Mouse (Mus musculus): Measurements from ENCODE around the gene Zfp740. TPM values are rescaled to one million over a fixed set of nuclear protein-coding genes. Genes with fewer than 3 reads are reported as not detected.
"Not testable (repeated sequence)": the region's sequence is repeated elsewhere in the genome, so short reads cannot be mapped to it uniquely, and the experiment has no call there.

The Zfp740 gene
- 16.3 and 17.1 TPM in 2 replicates for polyA plus RNA-seq (2015; fragmentation: Nextera tagmentation; extraction: Ambion mirVana)

DNA sequence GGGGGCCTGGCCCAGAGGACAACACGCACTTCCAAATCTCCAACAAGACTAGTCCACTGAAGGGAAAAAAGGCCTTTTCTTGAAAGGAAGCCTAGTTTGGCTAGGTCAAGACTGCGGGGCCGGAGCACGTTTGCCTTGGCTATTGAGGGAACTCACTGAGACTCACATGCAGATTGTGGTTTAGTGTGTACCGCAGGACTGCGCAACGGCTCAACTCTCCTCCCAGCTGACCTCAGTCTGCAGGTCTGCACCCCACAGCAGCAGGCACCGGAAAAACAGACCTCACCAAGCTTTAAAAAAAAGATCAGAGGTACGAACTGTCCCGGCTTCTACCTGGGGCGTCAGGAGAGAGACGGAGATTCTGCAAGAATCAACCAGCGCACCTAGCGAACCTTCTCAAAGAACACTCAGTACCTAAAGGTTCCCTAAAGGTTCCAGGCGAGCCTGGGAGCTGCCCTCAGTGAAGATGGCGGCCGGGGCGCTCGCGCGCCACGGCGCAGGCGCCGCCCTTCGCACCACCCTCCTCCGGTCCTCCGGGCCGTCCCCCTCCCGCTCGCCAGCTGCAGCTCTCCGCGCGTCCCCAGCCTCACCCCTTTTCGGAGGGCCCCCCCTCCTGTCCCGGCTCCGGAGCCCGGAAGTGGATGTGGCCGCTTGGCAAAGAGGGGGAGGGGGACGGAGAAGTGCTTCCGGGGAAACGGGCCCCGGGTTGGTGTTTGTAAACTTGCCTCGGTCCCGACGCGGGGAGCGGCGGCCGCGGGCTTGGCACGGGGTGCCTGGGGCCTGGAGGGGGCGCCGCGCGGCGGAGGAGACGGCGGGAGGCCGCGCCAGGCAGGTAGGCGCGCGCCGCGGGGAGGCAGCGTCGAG, at the start of gene Zfp740:
Gene Zfp740, plus strand, starts transcription at position 279 of the 864 bp plus-strand sequence.
- peak within 1 kb of the TSS; percentile 84 for H3K4me2 ChIP-seq (ENCODE audit: low read depth, low read length)
- WGBS (ENCODE audit: insufficient replicate concordance) = under 1% methylated on average over 64 of the region's 68 CpGs
- peak within 1 kb of the TSS; percentile 93 for H3K9ac ChIP-seq (ENCODE audit: low read depth, low read length)
- peaks cover 19% of the 10 kb centered on the region for H3K4me1 ChIP-seq (ENCODE audit: control insufficient read depth, low read depth, low read length)
- H3K27me3 ChIP-seq (ENCODE audit: control insufficient read depth, insufficient read depth, low read depth, low read length) = no peaks in the 10 kb centered on the region
- peak within 1 kb of the TSS; percentile 97 for H3K27ac ChIP-seq (ENCODE audit: low read length)
- peak within 1 kb of the TSS; percentile 91 for H3K4me3 ChIP-seq (ENCODE audit: low read depth, low read length)
- peaks cover 15% of the 10 kb centered on the region for H3K36me3 ChIP-seq (ENCODE audit: control insufficient read depth, insufficient read depth)
- ATAC-seq (ENCODE audit: low read depth) = peak; percentile 94
- H3K9me3 ChIP-seq (replicated peaks; ENCODE audit: control insufficient read depth, low read length) = no peaks in the 10 kb centered on the region

DNA sequence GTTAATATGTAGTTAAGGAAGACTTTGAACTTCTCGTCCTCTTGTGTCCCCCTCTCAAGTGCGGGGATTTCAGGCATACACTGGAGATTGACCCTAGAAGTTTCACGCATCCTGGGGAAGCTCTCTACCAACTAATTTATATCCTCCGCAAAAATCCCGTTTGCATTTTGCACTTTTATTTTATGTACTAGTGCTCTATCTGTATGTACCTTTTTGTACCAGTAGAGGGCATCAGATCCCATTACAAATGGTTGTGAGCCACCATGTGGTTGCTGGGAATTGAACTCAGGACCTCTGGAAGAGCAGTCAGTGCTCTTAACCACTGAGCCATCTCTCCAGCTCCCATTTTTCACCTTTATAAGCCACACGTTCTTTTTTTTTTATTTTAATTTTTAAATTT, 48.0 kb upstream of the Zfp740 start:
- not testable (repeated sequence) for H3K9ac ChIP-seq (ENCODE audit: low read depth, low read length); ATAC-seq (ENCODE audit: low read depth); H3K36me3 ChIP-seq (ENCODE audit: control insufficient read depth, insufficient read depth); H3K27ac ChIP-seq (ENCODE audit: low read length); H3K4me3 ChIP-seq (ENCODE audit: low read depth, low read length); H3K9me3 ChIP-seq (replicated peaks; ENCODE audit: control insufficient read depth, low read length); H3K27me3 ChIP-seq (ENCODE audit: control insufficient read depth, insufficient read depth, low read depth, low read length); H3K4me2 ChIP-seq (ENCODE audit: low read depth, low read length)
- 83% methylated on average over 6 of the region's 6 CpGs for WGBS (ENCODE audit: insufficient replicate concordance)
- H3K4me1 ChIP-seq (ENCODE audit: control insufficient read depth, low read depth, low read length) = peaks cover 12% of the 10 kb centered on the region

- WGBS (ENCODE audit: insufficient replicate concordance) = 69% methylated on average over 20 of the region's 20 CpGs
- H3K4me1 ChIP-seq (ENCODE audit: control insufficient read depth, low read depth, low read length) = no peaks in the 10 kb centered on the region
- H3K4me3 ChIP-seq (ENCODE audit: low read depth, low read length) = no peak overlapping the region
- H3K36me3 ChIP-seq (ENCODE audit: control insufficient read depth, insufficient read depth) = no peaks in the 10 kb centered on the region
- H3K9ac ChIP-seq (ENCODE audit: low read depth, low read length) = no peak overlapping the region
- H3K27ac ChIP-seq (ENCODE audit: low read length) = no peak overlapping the region
- no peaks in the 10 kb centered on the region for H3K9me3 ChIP-seq (replicated peaks; ENCODE audit: control insufficient read depth, low read length)
- H3K4me2 ChIP-seq (ENCODE audit: low read depth, low read length) = no peak overlapping the region
- ATAC-seq (ENCODE audit: low read depth) = no peak
- no peaks in the 10 kb centered on the region for H3K27me3 ChIP-seq (ENCODE audit: control insufficient read depth, insufficient read depth, low read depth, low read length)
Observed at GRCm38 (mm10) chr15:102156836-102157235, 46.2 kb upstream of the Zfp740 start.

DNA sequence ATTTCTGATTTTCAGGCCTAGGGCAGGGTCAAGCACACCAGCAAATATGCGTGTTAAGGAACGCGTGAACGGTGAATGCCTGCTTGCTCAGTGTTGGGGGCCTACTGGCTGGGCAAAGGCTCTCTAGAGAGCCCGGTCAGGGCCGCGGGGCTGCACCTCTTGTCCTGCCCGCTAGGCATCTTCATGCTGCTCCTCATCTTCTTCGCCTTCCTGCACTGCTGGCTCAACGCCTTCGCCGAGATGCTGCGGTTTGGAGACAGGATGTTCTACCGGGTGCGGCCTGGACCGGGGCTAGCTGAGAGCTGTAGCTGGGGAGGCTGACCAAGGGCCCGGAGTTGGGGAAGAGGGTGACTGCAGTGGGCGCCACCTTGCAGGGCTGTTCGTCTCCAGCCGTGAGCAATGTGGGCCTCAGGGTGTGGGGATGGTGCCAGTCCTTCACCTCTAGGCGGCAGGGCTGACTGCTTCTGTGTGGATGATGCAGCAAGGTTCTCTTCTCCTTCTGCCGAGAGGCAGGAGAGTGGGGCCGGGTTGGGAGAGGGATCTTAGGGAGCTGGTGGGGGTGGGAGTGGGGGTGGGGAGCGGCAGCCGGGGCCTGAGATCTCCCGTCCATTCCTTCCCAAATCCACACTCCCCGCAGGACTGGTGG, 42.5 kb upstream of the Zfp740 start:
- Histone ChIP-seq H3K4me2 (ENCODE audit: low read depth, low read length) (no peak overlapping the region), H3K9me3 (replicated peaks; ENCODE audit: control insufficient read depth, low read length) (no peaks in the 10 kb centered on the region), H3K4me3 (ENCODE audit: low read depth, low read length) (no peak overlapping the region), H3K27me3 (ENCODE audit: control insufficient read depth, insufficient read depth, low read depth, low read length) (no peaks in the 10 kb centered on the region), H3K27ac (ENCODE audit: low read length) (no peak overlapping the region), H3K36me3 (ENCODE audit: control insufficient read depth, insufficient read depth) (no peaks in the 10 kb centered on the region), H3K9ac (ENCODE audit: low read depth, low read length) (no peak overlapping the region), H3K4me1 (ENCODE audit: control insufficient read depth, low read depth, low read length) (no peaks in the 10 kb centered on the region)
- ATAC-seq (ENCODE audit: low read depth) = no peak
- 62% methylated on average over 27 of the region's 27 CpGs for WGBS (ENCODE audit: insufficient replicate concordance)

- Histone ChIP-seq H3K9ac (ENCODE audit: low read depth, low read length) (no peak overlapping the region), H3K36me3 (ENCODE audit: control insufficient read depth, insufficient read depth) (no peaks in the 10 kb centered on the region), H3K27me3 (ENCODE audit: control insufficient read depth, insufficient read depth, low read depth, low read length) (no peaks in the 10 kb centered on the region), H3K4me2 (ENCODE audit: low read depth, low read length) (no peak overlapping the region), H3K4me1 (ENCODE audit: control insufficient read depth, low read depth, low read length) (no peaks in the 10 kb centered on the region), H3K9me3 (replicated peaks; ENCODE audit: control insufficient read depth, low read length) (no peaks in the 10 kb centered on the region), H3K27ac (ENCODE audit: low read length) (no peak overlapping the region), H3K4me3 (ENCODE audit: low read depth, low read length) (no peak overlapping the region)
- 21% methylated on average over 3 of the region's 3 CpGs for WGBS (ENCODE audit: insufficient replicate concordance)
- ATAC-seq (ENCODE audit: low read depth) = no peak
Observed at GRCm38 (mm10) chr15:102163900-102164693, 39.0 kb upstream of the Zfp740 start.

DNA sequence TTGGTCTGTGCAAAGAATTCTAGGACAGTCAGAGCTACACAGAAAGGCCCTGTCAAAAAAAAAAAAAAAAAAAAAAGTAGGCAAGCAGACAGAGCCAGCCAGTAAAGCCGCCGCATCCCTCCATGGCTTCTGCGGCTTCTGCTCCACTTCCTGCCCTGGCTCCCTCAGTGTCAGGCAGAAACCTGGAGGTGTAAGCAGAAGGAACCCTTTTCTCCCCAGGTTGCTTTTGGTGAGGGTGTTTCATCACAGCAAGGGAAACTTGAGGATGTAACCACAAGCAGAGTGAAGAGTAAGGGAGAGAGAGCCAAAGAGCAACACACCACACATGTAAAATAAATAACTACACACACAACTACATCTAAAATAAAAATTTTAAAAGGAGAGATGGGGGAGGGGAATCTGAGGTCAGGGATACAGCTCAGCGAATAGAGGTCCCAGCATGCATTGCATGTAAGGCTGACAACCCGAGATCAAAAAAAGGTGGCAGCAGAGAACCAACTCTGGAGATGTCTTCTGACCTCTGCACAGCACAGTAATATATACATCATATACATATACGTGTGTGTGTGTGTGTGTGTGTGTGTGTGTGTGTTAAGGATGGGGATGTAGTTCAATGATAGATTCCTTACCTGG, 37.5 kb upstream of the Zfp740 start:
- Histone ChIP-seq H3K36me3 (ENCODE audit: control insufficient read depth, insufficient read depth) (no peaks in the 10 kb centered on the region), H3K9me3 (replicated peaks; ENCODE audit: control insufficient read depth, low read length) (no peaks in the 10 kb centered on the region), H3K4me1 (ENCODE audit: control insufficient read depth, low read depth, low read length) (no peaks in the 10 kb centered on the region), H3K27ac (ENCODE audit: low read length) (no peak overlapping the region), H3K9ac (ENCODE audit: low read depth, low read length) (no peak overlapping the region), H3K27me3 (ENCODE audit: control insufficient read depth, insufficient read depth, low read depth, low read length) (no peaks in the 10 kb centered on the region), H3K4me3 (ENCODE audit: low read depth, low read length) (no peak overlapping the region), H3K4me2 (ENCODE audit: low read depth, low read length) (no peak overlapping the region)
- 13% methylated on average over 6 of the region's 6 CpGs for WGBS (ENCODE audit: insufficient replicate concordance)
- no peak for ATAC-seq (ENCODE audit: low read depth)

- H3K4me1 ChIP-seq (ENCODE audit: control insufficient read depth, low read depth, low read length) = no peaks in the 10 kb centered on the region
- H3K9me3 ChIP-seq (replicated peaks; ENCODE audit: control insufficient read depth, low read length) = no peaks in the 10 kb centered on the region
- H3K4me2 ChIP-seq (ENCODE audit: low read depth, low read length) = no peak overlapping the region
- ATAC-seq (ENCODE audit: low read depth) = no peak
- no peak overlapping the region for H3K27ac ChIP-seq (ENCODE audit: low read length)
- H3K36me3 ChIP-seq (ENCODE audit: control insufficient read depth, insufficient read depth) = no peaks in the 10 kb centered on the region
- H3K4me3 ChIP-seq (ENCODE audit: low read depth, low read length) = no peak overlapping the region
- H3K27me3 ChIP-seq (ENCODE audit: control insufficient read depth, insufficient read depth, low read depth, low read length) = no peaks in the 10 kb centered on the region
- 56% methylated on average over 6 of the region's 6 CpGs for WGBS (ENCODE audit: insufficient replicate concordance)
- H3K9ac ChIP-seq (ENCODE audit: low read depth, low read length) = no peak overlapping the region
Observed at GRCm38 (mm10) chr15:102167620-102168021, 35.4 kb upstream of the Zfp740 start.

- H3K4me1 ChIP-seq (ENCODE audit: control insufficient read depth, low read depth, low read length) = no peaks in the 10 kb centered on the region
- no peaks in the 10 kb centered on the region for H3K36me3 ChIP-seq (ENCODE audit: control insufficient read depth, insufficient read depth)
- H3K9me3 ChIP-seq (replicated peaks; ENCODE audit: control insufficient read depth, low read length) = no peaks in the 10 kb centered on the region
- no peak overlapping the region for H3K9ac ChIP-seq (ENCODE audit: low read depth, low read length)
- H3K27me3 ChIP-seq (ENCODE audit: control insufficient read depth, insufficient read depth, low read depth, low read length) = no peaks in the 10 kb centered on the region
- 66% methylated on average over 2 of the region's 2 CpGs for WGBS (ENCODE audit: insufficient replicate concordance)
- H3K27ac ChIP-seq (ENCODE audit: low read length) = no peak overlapping the region
- no peak overlapping the region for H3K4me2 ChIP-seq (ENCODE audit: low read depth, low read length)
- no peak for ATAC-seq (ENCODE audit: low read depth)
- H3K4me3 ChIP-seq (ENCODE audit: low read depth, low read length) = no peak overlapping the region
Observed at GRCm38 (mm10) chr15:102169064-102169463, 34.0 kb upstream of the Zfp740 start.
